Mouse (Mus musculus) CH12.LX (cell line): ENCODE data around the gene Mmp14. TPM values are rescaled to one million over a fixed set of nuclear protein-coding genes. Genes with fewer than 3 reads are reported as not detected.

Experiments
- DNase-seq: peaks from one replicate; pipeline ENCODE4 v3.0.0-alpha.2; 2013; ENCODE audit errors: extremely low read depth
- H3K27ac ChIP-seq: 2 replicates; pipeline ENCODE4 v1.5.1; 2012; ENCODE audit warnings: low read depth, mild to moderate bottlenecking, control low read depth, moderate library complexity; ENCODE audit not compliant: insufficient read depth
- H3K27me3 ChIP-seq: replicated peaks from 2 replicates; pipeline ENCODE3; 2012; ENCODE audit warnings: inconsistent platforms
- H3K36me3 ChIP-seq, 2 experiments: replicated peaks in 1 of 2; 2 replicates each; pipeline versions ENCODE3 to v1.6.1; 2012; ENCODE audit warnings: inconsistent platforms in 1 of 2, low read length in 1 of 2, mild to moderate bottlenecking in 1 of 2, mixed read lengths in 1 of 2, moderate library complexity in 1 of 2; ENCODE audit not compliant: control insufficient read depth in 1 of 2, insufficient read depth in 1 of 2
- H3K4me1 ChIP-seq, 2 experiments: 2 replicates each; pipeline ENCODE4 v1.6.1; 2012; ENCODE audit warnings: inconsistent platforms in 1 of 2, moderate library complexity in 1 of 2; ENCODE audit not compliant: insufficient read depth in 2 of 2, control insufficient read depth in 1 of 2
- H3K4me2 ChIP-seq: 2 replicates; pipeline ENCODE4 v1.6.1; 2012; ENCODE audit warnings: low read depth, mild to moderate bottlenecking, control low read depth; ENCODE audit not compliant: poor library complexity, insufficient read depth, severe bottlenecking
- H3K4me3 ChIP-seq, 3 experiments: fragments of 150-350 bp in 1 of 3; sonication (generic) in 1 of 3; replicated peaks in 1 of 3; 2 replicates each; pipeline versions ENCODE3 to v1.5.1; 2011 to 2012; ENCODE audit warnings: low read depth in 2 of 3, low read length in 2 of 3, mild to moderate bottlenecking in 2 of 3, moderate library complexity in 2 of 3, control low read depth in 1 of 3, improper control_type of control experiment in 1 of 3, inconsistent platforms in 1 of 3, mixed read lengths in 1 of 3; ENCODE audit not compliant: poor library complexity in 1 of 3
- H3K79me2 ChIP-seq: replicated peaks from 2 replicates; pipeline ENCODE4 v1.6.1; 2012; ENCODE audit warnings: mild to moderate bottlenecking, moderate library complexity; ENCODE audit not compliant: control insufficient read depth, poor library complexity, insufficient read depth, severe bottlenecking; ENCODE audit errors: extremely low read depth
- H3K9ac ChIP-seq: 2 replicates; pipeline ENCODE4 v1.6.1; 2012; ENCODE audit warnings: low read depth, mild to moderate bottlenecking, control low read depth, moderate library complexity; ENCODE audit not compliant: insufficient read depth
- H3K9me3 ChIP-seq: replicated peaks from 2 replicates; pipeline ENCODE3; 2012; ENCODE audit warnings: low read length, inconsistent platforms, mixed read lengths
- BHLHE40 ChIP-seq: IDR thresholded peaks from 2 replicates; pipeline ENCODE4 v1.6.1; 2011; ENCODE audit warnings: mild to moderate bottlenecking, low read depth, low read length, improper control_type of control experiment
- CHD1 ChIP-seq: IDR thresholded peaks from 2 replicates; pipeline ENCODE4 v1.6.1; 2012; ENCODE audit warnings: low read depth, low read length, improper control_type of control experiment, inconsistent platforms
- ELF1 ChIP-seq: IDR thresholded peaks from 2 replicates; pipeline ENCODE4 v1.6.1; 2014; ENCODE audit warnings: low read depth, mild to moderate bottlenecking, inconsistent platforms, low read length, improper control_type of control experiment
- ETS1 ChIP-seq: conservative IDR thresholded peaks from 2 replicates; pipeline ENCODE4 v1.6.1; 2012; ENCODE audit warnings: low read depth, mild to moderate bottlenecking, inconsistent platforms, low read length, improper control_type of control experiment, moderate library complexity
- GABPA ChIP-seq: IDR thresholded peaks from 2 replicates; pipeline ENCODE4 v1.6.1; 2012; ENCODE audit warnings: low read depth, low read length, improper control_type of control experiment, inconsistent platforms; ENCODE audit not compliant: insufficient replicate concordance
- HCFC1 ChIP-seq: IDR thresholded peaks from 2 replicates; pipeline ENCODE4 v1.6.1; 2012; ENCODE audit warnings: low read depth, mild to moderate bottlenecking, inconsistent platforms, low read length, improper control_type of control experiment
- JUN ChIP-seq: IDR thresholded peaks from 2 replicates; pipeline ENCODE4 v1.6.1; 2011; ENCODE audit warnings: low read depth, mild to moderate bottlenecking, low read length, improper control_type of control experiment, moderate library complexity; ENCODE audit not compliant: insufficient read depth
- MAFK ChIP-seq: IDR thresholded peaks from 2 replicates; pipeline ENCODE4 v1.6.1; 2011; ENCODE audit warnings: low read length, improper control_type of control experiment; ENCODE audit not compliant: insufficient replicate concordance
- MAX ChIP-seq: IDR thresholded peaks from 2 replicates; pipeline ENCODE4 v1.6.1; 2011; ENCODE audit warnings: low read length, improper control_type of control experiment
- MXI1 ChIP-seq: IDR thresholded peaks from 2 replicates; pipeline ENCODE4 v1.6.1; 2011; ENCODE audit warnings: mild to moderate bottlenecking, low read depth, low read length, improper control_type of control experiment
- PAX5 ChIP-seq: IDR thresholded peaks from 2 replicates; pipeline ENCODE4 v1.6.1; 2012; ENCODE audit warnings: low read length, inconsistent platforms, mixed read lengths
- POLR2A ChIP-seq: IDR thresholded peaks from 2 replicates; pipeline ENCODE4 v1.6.1; 2011; ENCODE audit warnings: low read depth, mild to moderate bottlenecking, improper control_type of control experiment, low read length
- POLR2AphosphoS2 ChIP-seq: IDR thresholded peaks from 2 replicates; pipeline ENCODE4 v1.6.1; 2011; ENCODE audit warnings: low read depth, low read length, improper control_type of control experiment
- SIN3A ChIP-seq: IDR thresholded peaks from 2 replicates; pipeline ENCODE4 v1.6.1; 2012; ENCODE audit warnings: low read length, improper control_type of control experiment, inconsistent platforms
- TCF12 ChIP-seq: IDR thresholded peaks from 2 replicates; pipeline ENCODE4 v1.6.1; 2014; ENCODE audit warnings: low read depth, mild to moderate bottlenecking, inconsistent platforms, low read length, improper control_type of control experiment
- UBTF ChIP-seq: IDR thresholded peaks from 2 replicates; pipeline ENCODE4 v1.6.1; 2012; ENCODE audit warnings: low read depth, mild to moderate bottlenecking, inconsistent platforms, low read length, improper control_type of control experiment, moderate library complexity
- ZKSCAN1 ChIP-seq: IDR thresholded peaks from 2 replicates; pipeline ENCODE4 v1.6.1; 2012; ENCODE audit warnings: low read depth, inconsistent platforms, low read length, improper control_type of control experiment, borderline replicate concordance
- dilution Hi-C: fragments of 300-500 bp; cut with MboI; formaldehyde crosslinking; loops from 2 replicates; pipeline ENCODE4 v1.14.3; 2020; ENCODE audit warnings: low sequenced_read_pairs; ENCODE audit not compliant: extremely low pct_unique_long_range_greater_than_20kb, extremely low pct_ligation_motif_present
- in situ Hi-C: fragments of 300-500 bp; cut with MboI; formaldehyde crosslinking; loops from 3 replicates; pipeline ENCODE4 v1.14.3; 2019; ENCODE audit warnings: low sequenced_read_pairs, low pct_ligation_motif_present, low pct_unique_long_range_greater_than_20kb, mixed read lengths
- polyA plus RNA-seq: library from polyadenylated mRNA; unstranded; fragments of >175 nt; gene quantifications from 2 replicates; pipeline ENCODE4 v1.2.1, GENCODE M21; 2012; ENCODE audit warnings: low read depth; ENCODE audit not compliant: insufficient read length
- total RNA-seq, 2 experiments: library from RNA; depleted of rRNA; stranded (reverse); fragments of 300-350 nt in 1 of 2; fragments of >200 nt in 1 of 2; gene quantifications; 2 replicates each; pipeline ENCODE4 v1.2.3; 2012 to 2014

Mmp14 gene
- total and polyA plus RNA-seq, 3 experiments: 0.08 TPM; not detected in 1

DNA sequence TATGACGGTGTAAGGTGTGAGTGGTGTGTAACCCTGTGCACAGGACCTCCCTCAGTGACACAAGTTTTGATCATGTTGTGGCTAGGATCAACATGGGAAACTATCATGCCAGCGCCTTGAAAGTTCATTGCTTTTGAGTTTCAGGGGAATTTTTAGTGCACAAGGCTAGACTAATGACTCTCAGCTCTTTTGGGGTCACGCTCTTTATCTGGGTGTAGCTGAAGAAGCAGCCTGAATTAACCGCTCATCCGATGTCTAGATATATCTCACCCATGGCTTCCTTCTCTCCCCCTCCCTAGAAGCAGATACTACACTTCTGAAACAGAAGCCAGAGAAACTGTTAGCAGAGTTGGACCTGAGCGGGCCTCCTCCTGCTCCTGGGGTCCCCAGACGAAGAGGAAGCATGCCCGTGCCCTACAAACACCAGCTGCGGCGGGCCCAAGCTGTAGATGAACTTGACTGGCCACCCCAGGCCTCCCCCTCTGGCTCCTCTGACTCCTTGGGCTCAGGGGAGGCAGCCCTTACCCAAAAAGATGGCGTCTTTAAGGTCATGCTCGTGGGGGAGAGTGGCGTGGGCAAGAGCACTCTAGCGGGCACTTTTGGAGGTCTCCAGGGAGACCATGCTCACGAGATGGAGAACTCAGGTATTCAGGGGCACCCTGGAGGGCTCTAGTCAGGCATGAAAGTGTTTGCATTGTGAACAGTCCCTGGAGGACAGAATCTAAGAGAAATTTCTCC, 45.9 kb downstream of the Mmp14 start:
- dilution Hi-C loops (no loop called here), in situ Hi-C loops (no loop called here)
- H3K79me2 ChIP-seq: no peaks in the 10 kb centered on the region
- no peaks in the 10 kb centered on the region for H3K9me3 ChIP-seq
- H3K36me3 ChIP-seq: no peaks in the 10 kb centered on the region
- no peaks in the 10 kb centered on the region for H3K27me3 ChIP-seq
- DNase-seq: no peak
- no peak overlapping the region for H3K4me2 ChIP-seq
- H3K9ac ChIP-seq: no peak overlapping the region
- peaks cover 17 to 38% of the 10 kb centered on the region in 2 experiments for H3K4me1 ChIP-seq
- H3K27ac ChIP-seq: no peak overlapping the region
- H3K4me3 ChIP-seq: no peak overlapping the region
- TF ChIP-seq BHLHE40 (no peak), CHD1 (no peak), ELF1 (no peak), GABPA (no peak), HCFC1 (no peak), ZKSCAN1 (no peak), MXI1 (no peak), POLR2A (no peak), UBTF (no peak), ETS1 (no peak), PAX5 (no peak), TCF12 (no peak), SIN3A (no peak)

DNA sequence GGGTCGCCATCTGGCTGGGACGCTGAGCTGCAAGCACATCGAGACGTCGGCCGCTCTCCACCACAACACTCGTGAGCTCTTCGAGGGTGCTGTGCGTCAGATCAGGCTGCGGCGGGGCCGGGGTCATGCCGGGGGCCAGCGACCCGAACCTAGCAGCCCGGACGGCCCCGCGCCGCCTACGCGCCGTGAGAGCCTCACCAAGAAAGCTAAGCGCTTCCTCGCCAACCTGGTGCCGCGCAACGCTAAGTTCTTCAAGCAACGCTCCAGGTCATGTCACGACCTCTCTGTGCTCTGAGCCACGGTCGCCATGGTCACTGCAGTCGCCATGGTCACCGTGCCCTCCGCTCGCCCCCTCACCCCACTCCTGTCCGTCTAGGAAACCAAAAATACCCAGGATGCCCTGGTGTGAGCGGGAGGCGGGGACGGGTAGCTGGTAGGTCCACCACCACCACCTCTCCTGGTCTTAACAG, 48.1 kb downstream of the Mmp14 start:
- Histone ChIP-seq H3K4me3 (peak overlapping the region in 2 of 3 experiments; percentile 47 to 72), H3K4me2 (peak overlapping the region; percentile 52), H3K27me3 (no peaks in the 10 kb centered on the region), H3K9ac (peak overlapping the region; percentile 64), H3K36me3 (no peaks in the 10 kb centered on the region), H3K4me1 (peaks cover 17 to 38% of the 10 kb centered on the region in 2 experiments), H3K9me3 (no peaks in the 10 kb centered on the region), H3K79me2 (no peaks in the 10 kb centered on the region), H3K27ac (no peak overlapping the region)
- TF ChIP-seq POLR2A (peak; percentile 54), BHLHE40 (no peak), MAFK (no peak), GABPA (no peak), ELF1 (no peak), MAX (no peak), POLR2AphosphoS2 (no peak), MXI1 (0 out of 2 replicates have a peak, but pooled peaks have one; percentile 60), JUN (no peak), HCFC1 (no peak; the same call in 1 of the 2 replicates)
- DNase-seq: no peak
- dilution Hi-C loops (no loop called here), in situ Hi-C loops (no loop called here)
